Mouse (Mus musculus) midbrain, embryonic 14.5 days (tissue): ENCODE results near the gene Dhrs1. TPM values are rescaled to one million over a fixed set of nuclear protein-coding genes. Genes with fewer than 3 reads are reported as not detected.

ENCODE experiments used
- ATAC-seq: fragments of 200-750 bp; cut with Nextera tagmentation; 2 replicates; pipeline ENCODE4 v1.8.0; 2017; ENCODE audit warnings: moderate number of reproducible peaks, moderate library complexity; ENCODE audit not compliant: low FRiP score, low TSS enrichment
- DNase-seq: peaks from one replicate; pipeline ENCODE4 v3.0.0-alpha.2; 2015
- H3K27ac ChIP-seq: fragments of 300-500 bp; sonication (generic); replicated peaks from 2 replicates; pipeline ENCODE4 v1.5.1; 2014; ENCODE audit warnings: mild to moderate bottlenecking, low read depth, low read length, moderate library complexity
- H3K27me3 ChIP-seq: fragments of 300-500 bp; sonication (generic); 2 replicates; pipeline ENCODE4 v1.6.1; 2014; ENCODE audit warnings: low read length, control low read depth, mixed read lengths; ENCODE audit not compliant: control insufficient read depth, insufficient read depth
- H3K36me3 ChIP-seq: fragments of 300-500 bp; sonication (generic); 2 replicates; pipeline ENCODE4 v1.6.1; 2014; ENCODE audit warnings: low read length, control low read depth; ENCODE audit not compliant: control insufficient read depth, insufficient read depth
- H3K4me1 ChIP-seq: fragments of 300-500 bp; sonication (generic); 2 replicates; pipeline ENCODE4 v1.6.1; 2014; ENCODE audit warnings: mild to moderate bottlenecking, antibody characterized with exemption, low read length, control low read depth; ENCODE audit not compliant: control insufficient read depth, insufficient read depth
- H3K4me2 ChIP-seq: fragments of 300-500 bp; sonication (generic); 2 replicates; pipeline ENCODE4 v1.6.1; 2014; ENCODE audit warnings: mild to moderate bottlenecking, low read length, moderate library complexity
- H3K4me3 ChIP-seq: fragments of 300-500 bp; sonication (generic); replicated peaks from 2 replicates; pipeline ENCODE4 v1.5.1; 2014; ENCODE audit warnings: low read depth, low read length
- H3K9ac ChIP-seq: fragments of 300-500 bp; sonication (generic); replicated peaks from 2 replicates; pipeline ENCODE4 v1.6.1; 2014; ENCODE audit warnings: mild to moderate bottlenecking, low read length, moderate library complexity
- H3K9me3 ChIP-seq: fragments of 300-500 bp; sonication (generic); 2 replicates; pipeline ENCODE4 v1.6.1; 2016; ENCODE audit warnings: low read length, control low read depth, mixed read lengths; ENCODE audit not compliant: control insufficient read depth
- whole genome bisulfite sequencing: fragments of 180-500 bp; shearing (Covaris S2); extraction: QIAGEN DNeasy Blood & Tissue Kit; methylation state at CpG from one replicate; pipeline ENCODE4 v1.1.7; 2014; 5-methylcytosine and 5-hydroxymethylcytosine counted together
- polyA plus RNA-seq: library from polyadenylated mRNA; unstranded; fragments of >200 nt; fragmentation: Nextera tagmentation; extraction: Ambion mirVana; gene quantifications from 2 replicates; pipeline ENCODE4 v1.2.1, GENCODE M21; 2014

Dhrs1 gene
- polyA plus RNA-seq, 1 experiment from 2014 or later, result 65.1 TPM

DNA sequence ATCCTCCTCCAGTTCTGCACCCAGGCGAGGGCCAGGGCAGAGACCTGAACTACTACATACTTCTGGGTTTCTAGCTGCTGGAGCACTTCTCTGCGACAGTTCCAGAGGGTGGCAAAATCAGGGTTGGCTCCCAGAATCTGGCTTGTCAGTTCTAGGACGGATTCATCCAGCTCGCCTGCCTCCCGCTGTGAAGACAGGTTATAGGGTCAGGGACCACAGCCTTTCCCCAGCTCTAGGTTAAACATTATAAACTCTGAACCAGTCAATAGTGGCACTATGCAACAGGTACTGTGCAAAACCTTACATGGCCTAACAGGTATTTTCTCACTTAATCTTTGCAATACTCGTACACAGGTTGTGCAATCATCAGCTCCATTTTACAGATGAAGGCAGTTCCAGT, 24.4 kb downstream of the Dhrs1 start:
- no peak for ATAC-seq
- Histone ChIP-seq H3K27ac (peak overlapping the region; percentile 81; the same call in 1 of the 2 replicates), H3K27me3 (no peaks in the 10 kb centered on the region), H3K36me3 (peaks cover 35% of the 10 kb centered on the region), H3K4me2 (peak overlapping the region; percentile 67), H3K4me1 (peaks cover 6% of the 10 kb centered on the region), H3K9me3 (no peaks in the 10 kb centered on the region), H3K4me3 (peak overlapping the region; percentile 73), H3K9ac (peak overlapping the region; percentile 75; the same call in 1 of the 2 replicates)
- DNase-seq, result no peak
- WGBS, result 75% methylated on average over 6 of the region's 6 CpGs

DNA sequence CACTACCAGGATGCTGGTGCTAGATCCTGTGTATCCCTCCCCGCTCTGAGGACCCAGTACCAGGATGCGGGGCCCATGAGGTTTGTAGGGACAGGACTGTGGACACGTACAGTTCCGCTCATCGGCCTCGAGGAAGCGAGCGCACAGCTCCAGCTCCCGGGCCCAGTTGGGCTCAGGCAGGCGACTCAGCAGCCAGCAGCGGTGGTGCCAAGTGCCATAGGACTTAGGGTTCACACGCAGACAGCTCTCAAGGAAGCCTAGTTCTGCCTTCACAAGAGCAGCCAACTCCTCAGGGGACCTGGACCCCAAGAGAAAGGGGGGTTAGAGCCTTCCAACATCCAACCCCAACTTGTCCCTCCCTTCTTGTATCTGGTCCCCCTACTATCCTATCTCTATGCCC, 24.8 kb downstream of the Dhrs1 start:
- Histone ChIP-seq H3K4me3 (no peak overlapping the region), H3K27me3 (no peaks in the 10 kb centered on the region), H3K27ac (no peak overlapping the region), H3K36me3 (peaks cover 37% of the 10 kb centered on the region), H3K9ac (no peak overlapping the region), H3K9me3 (no peaks in the 10 kb centered on the region), H3K4me1 (peaks cover 6% of the 10 kb centered on the region), H3K4me2 (no peak overlapping the region; the same call in 1 of the 2 replicates)
- DNase-seq (no peak), ATAC-seq (no peak)
- 94% methylated on average over 12 of the region's 12 CpGs for WGBS

DNA sequence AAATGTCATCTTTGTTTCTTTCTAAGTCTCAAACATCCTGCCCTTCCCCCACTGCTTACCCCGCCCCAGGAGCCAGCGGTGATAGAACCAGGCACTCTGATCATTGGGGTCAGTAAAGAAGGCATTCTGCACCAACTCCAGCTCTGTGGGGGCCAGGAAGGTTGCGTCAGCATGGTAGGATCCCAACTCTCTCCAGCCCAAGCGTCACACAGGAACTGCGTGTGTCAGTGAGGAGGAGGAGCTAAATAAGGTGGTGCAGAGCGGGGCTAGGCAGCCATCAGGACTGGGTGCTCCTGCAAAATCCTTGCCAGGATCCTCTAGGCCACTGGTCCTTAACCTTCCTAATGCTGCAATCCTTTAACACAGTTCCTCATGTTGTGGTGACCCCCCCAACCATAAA, 25.8 kb downstream of the Dhrs1 start:
- no peak for ATAC-seq
- H3K4me1 ChIP-seq, result peaks cover 6% of the 10 kb centered on the region

DNA sequence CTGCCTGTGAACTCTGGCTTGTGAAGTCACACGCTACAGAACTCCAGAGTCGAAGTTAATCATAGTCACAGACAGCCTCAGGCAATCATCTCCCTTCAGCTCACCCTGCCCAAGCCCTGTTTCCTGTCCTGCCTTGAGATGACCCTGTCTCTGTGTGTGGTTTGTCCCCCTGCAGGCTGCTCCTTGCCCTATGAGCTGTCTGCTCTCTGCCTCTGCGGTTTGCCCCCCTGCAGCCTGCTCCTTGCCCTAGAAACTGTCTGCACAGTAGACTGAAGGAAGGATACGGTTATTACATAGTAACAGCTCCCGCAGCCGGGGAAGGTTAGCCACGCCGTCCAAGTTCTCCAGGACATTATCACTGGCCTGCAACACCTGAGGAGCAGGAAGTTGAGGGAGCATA, 28.6 kb downstream of the Dhrs1 start:
- Histone ChIP-seq H3K4me3 (no peak overlapping the region), H3K27me3 (0 out of 2 replicates have a peak, but pooled peaks cover 8% of the 10 kb centered on the region), H3K4me1 (peaks cover 6% of the 10 kb centered on the region), H3K9me3 (no peaks in the 10 kb centered on the region), H3K4me2 (no peak overlapping the region), H3K27ac (no peak overlapping the region), H3K36me3 (peaks cover 37% of the 10 kb centered on the region), H3K9ac (no peak overlapping the region)
- WGBS, result 90% methylated on average over 8 of the region's 8 CpGs
- DNase-seq, result no peak
- no peak for ATAC-seq

More for the DNA sequence above, 25.8 kb downstream of the Dhrs1 start:
- DNase-seq, result no peak
- 94% methylated on average over 6 of the region's 6 CpGs for WGBS
- Histone ChIP-seq H3K27me3 (no peaks in the 10 kb centered on the region), H3K36me3 (peaks cover 37% of the 10 kb centered on the region), H3K4me3 (no peak overlapping the region), H3K4me2 (no peak overlapping the region), H3K27ac (no peak overlapping the region), H3K9ac (no peak overlapping the region), H3K9me3 (no peaks in the 10 kb centered on the region)

DNA sequence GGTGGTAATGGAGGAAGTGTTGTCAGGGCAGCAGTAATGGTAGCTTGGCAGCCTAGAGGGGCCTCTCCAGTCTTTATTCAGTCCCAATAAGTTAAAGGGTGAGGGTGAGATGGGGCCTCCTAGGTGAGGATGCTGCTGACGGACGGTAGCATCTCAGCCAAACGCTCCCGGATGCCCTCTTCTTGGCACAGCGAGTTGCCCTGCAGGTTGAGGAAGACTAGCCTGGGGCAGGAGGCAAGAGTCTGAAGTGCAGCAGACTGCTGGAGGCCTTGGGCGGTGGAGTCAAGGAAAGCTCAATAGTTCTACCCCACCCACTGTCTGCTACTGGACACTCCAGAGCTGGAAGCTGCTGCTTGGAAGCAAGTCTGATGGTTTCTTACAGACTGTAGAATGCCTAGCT, 29.2 kb downstream of the Dhrs1 start:
- Histone ChIP-seq H3K4me1 (peaks cover 4% of the 10 kb centered on the region), H3K27me3 (0 out of 2 replicates have a peak, but pooled peaks cover 8% of the 10 kb centered on the region), H3K36me3 (peaks cover 37% of the 10 kb centered on the region), H3K4me2 (no peak overlapping the region), H3K9ac (no peak overlapping the region), H3K27ac (no peak overlapping the region), H3K9me3 (no peaks in the 10 kb centered on the region), H3K4me3 (no peak overlapping the region)
- WGBS, result 96% methylated on average over 6 of the region's 6 CpGs
- no peak for ATAC-seq
- DNase-seq, result no peak

DNA sequence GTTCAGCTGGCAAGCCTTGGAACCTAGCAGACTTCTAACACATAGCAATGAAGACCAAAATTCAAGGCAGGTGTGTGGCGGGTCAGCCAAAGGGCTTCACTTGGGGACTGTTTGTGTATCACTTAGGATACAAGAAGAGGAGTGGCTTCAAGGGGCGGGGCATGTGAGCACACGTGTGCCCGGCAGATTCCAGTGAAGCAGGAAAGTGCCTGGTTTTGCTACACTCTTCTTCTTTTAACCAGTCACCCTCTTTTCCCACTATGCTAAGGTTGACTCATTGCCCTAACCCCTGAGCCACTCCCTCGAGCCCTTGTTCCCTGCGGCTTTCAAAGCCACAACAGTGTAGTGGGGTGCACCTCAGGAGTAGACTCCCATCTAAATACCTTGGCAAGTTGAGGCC, 30.6 kb downstream of the Dhrs1 start:
- DNase-seq (no peak), ATAC-seq (no peak)
- Histone ChIP-seq H3K4me1 (no peaks in the 10 kb centered on the region), H3K4me3 (no peak overlapping the region), H3K36me3 (peaks cover 37% of the 10 kb centered on the region), H3K4me2 (no peak overlapping the region), H3K9ac (no peak overlapping the region), H3K27ac (no peak overlapping the region), H3K27me3 (0 out of 2 replicates have a peak, but pooled peaks cover 8% of the 10 kb centered on the region), H3K9me3 (no peaks in the 10 kb centered on the region)
- WGBS, result 47% methylated on average over 6 of the region's 6 CpGs

DNA sequence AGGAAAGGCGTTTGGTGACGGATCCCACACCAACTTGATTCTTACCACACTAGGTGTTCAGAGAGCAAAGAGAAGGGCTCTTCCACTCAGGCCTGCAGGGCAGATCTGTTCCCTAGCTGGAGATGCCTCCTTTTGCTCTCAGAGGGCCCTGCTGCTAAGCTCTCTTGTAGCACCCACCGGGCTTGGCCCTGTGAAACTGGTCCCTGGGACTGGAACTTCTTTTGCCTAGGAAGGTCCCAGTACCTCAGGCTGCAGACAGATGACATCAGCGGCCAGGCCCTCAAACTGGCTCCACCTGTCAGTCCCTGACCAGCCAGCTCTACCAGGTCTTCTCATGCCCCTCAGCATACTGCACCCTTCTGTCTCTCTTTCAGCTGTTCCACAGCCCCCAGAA, 31.8 kb downstream of the Dhrs1 start, which contains the start of gene Tgm1:
Tgm1 (minus strand) TSS at position 198 of the 394 bp plus-strand sequence.
- no peak within 1 kb of the TSS for H3K27ac ChIP-seq
- H3K9ac ChIP-seq, result no peak within 1 kb of the TSS
- H3K9me3 ChIP-seq, result no peaks in the 10 kb centered on the region
- WGBS, result 31% methylated on average over 4 of the region's 4 CpGs
- H3K4me2 ChIP-seq, result no peak within 1 kb of the TSS
- H3K4me1 ChIP-seq, result no peaks in the 10 kb centered on the region
- peaks cover 27% of the 10 kb centered on the region for H3K36me3 ChIP-seq
- 0 out of 2 replicates have a peak, but pooled peaks cover 8% of the 10 kb centered on the region for H3K27me3 ChIP-seq
- no peak within 1 kb of the TSS for H3K4me3 ChIP-seq
- DNase-seq, result no peak
- ATAC-seq, result no peak

DNA sequence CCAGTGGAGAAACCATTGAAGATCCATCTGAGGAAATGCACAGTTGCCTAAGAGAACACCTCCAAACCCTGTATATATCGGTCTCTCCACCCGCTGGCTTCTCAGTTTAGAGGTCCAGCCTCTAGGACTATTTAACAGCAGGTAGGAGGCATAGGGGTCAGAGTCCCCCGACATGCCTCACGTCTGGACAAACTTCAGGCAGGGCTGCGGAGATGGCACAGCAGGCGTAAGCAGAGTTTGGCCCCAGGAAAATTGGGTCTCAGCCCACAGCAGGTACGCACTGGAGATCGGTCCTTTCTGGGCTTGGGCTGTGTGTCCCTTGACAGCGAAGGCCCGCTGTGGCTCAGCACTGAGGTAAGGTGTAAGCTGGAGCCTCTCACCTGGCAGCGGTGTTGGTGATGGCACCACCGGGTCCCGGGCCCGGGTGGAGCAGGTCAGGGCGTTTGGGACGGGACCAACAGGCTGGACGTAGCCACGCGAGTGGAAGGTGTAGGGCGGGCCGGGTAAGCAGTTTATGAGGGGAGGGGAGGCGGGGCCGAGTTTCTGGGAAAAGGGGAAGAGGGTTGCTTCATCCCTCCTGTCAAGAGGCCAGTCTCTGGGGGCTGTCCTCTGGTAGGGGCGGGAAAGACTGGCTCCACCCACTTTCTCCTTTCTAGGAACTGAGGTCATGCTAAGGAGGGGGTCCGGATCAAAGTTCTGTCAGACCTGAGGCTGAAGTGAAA, 32.3 kb downstream of the Dhrs1 start:
- Histone ChIP-seq H3K4me2 (no peak overlapping the region), H3K9ac (no peak overlapping the region), H3K4me1 (no peaks in the 10 kb centered on the region), H3K27me3 (0 out of 2 replicates have a peak, but pooled peaks cover 8% of the 10 kb centered on the region), H3K27ac (no peak overlapping the region), H3K36me3 (peaks cover 21% of the 10 kb centered on the region), H3K9me3 (no peaks in the 10 kb centered on the region), H3K4me3 (no peak overlapping the region)
- DNase-seq, result no peak
- WGBS, result 19% methylated on average over 25 of the region's 25 CpGs
- ATAC-seq, result peak; percentile 6; the same call in 1 of the 2 replicates

DNA sequence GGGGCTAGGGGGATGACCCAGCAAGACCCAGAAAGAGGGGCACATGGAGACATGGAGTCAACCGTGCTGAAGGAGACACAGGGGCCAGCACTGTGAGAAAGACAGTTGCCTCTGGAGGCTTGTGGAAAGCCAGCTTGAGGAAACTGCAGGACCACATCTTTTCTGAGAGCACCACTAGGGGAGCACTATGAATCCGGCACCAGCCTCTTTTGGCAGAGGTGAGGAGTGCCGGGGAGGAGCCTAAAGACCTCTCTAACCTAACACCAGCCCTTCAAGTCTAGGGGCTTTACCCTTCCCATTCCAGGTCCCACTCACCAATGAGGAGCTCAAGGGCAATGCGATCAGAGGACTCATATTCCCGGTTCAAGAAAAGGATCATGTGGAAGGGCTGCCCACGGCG, 33.7 kb downstream of the Dhrs1 start:
- H3K9ac ChIP-seq, result no peak overlapping the region
- H3K27me3 ChIP-seq, result 0 out of 2 replicates have a peak, but pooled peaks cover 8% of the 10 kb centered on the region
- H3K4me1 ChIP-seq, result no peaks in the 10 kb centered on the region
- ATAC-seq (no peak), DNase-seq (no peak)
- H3K27ac ChIP-seq, result no peak overlapping the region
- 83% methylated on average over 7 of the region's 7 CpGs for WGBS
- no peaks in the 10 kb centered on the region for H3K9me3 ChIP-seq
- no peak overlapping the region for H3K4me3 ChIP-seq
- H3K36me3 ChIP-seq, result peaks cover 9% of the 10 kb centered on the region
- H3K4me2 ChIP-seq, result no peak overlapping the region
